ENCODE assay signal across 17 mouse cellular contexts in the genomic region with DNA sequence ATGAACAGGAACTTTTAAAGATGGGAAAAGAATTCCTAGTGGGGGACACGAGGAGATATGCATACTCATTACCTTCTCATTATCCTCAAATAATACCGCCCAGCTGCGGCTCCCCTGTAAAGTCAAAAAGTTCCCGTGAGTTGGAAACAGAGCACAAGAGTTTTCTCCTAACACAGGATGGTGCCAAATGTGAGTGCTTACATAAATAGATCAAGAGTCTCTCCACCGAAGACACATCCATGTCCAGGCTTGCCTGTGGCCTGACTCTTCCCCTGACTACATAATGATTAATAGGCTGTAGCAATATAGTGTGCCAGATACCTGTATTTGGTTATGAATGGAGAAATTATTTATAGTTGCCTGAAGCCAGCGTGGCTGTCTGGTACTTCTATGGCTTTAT.
DNase-seq lines count a peak whose midpoint lies in the region; ATAC-seq and TF ChIP-seq lines count a peak whose summit lies in the region.
"Had no signal": no experiment of that assay in that cellular context is flagged by ENCODE, and none has a peak within 500 bp of the region (broad histone marks: within the 10 kb centered on the region; RNA-seq: fewer than 3 reads in every experiment).

No protein-coding gene starts in this region.

- DNase-seq in limb, embryonic 10.5 days (ENCODE audit: low spot score) = no peak
- DNase-seq in 3T3-L1 (ENCODE audit: low read depth, low spot score) = peak; percentile 50
- DNase-seq in adipocyte (ENCODE audit: low spot score) = peak; percentile 62
- DNase-seq in kidney, adult 2 months = no peak
- DNase-seq: adrenal gland, postnatal 10 days; cerebellum, adult 11 months; cerebellum, adult 8-10 months; cerebellum, postnatal 25 days; gastrocnemius, postnatal 10 days; heart, postnatal 36 days had no signal

- WGBS in limb, embryonic 15.5 days = 47% methylated on average over 6 of the region's 6 CpGs
- WGBS in limb, embryonic 10.5 days = 86% methylated on average over 6 of the region's 6 CpGs
- 64% methylated on average over 6 of the region's 6 CpGs for WGBS in stomach, embryonic 16.5 days
- 71% methylated on average over 6 of the region's 6 CpGs for WGBS in kidney, adult 2 months

- no peaks in the 10 kb centered on the region for H3K36me3 ChIP-seq in limb, embryonic 15.5 days
- no peaks in the 10 kb centered on the region for H3K36me3 ChIP-seq in limb, embryonic 10.5 days
- no peaks in the 10 kb centered on the region for H3K36me3 ChIP-seq in stomach, embryonic 16.5 days (ENCODE audit: control insufficient read depth, insufficient read depth, low read length)
- H3K36me3 ChIP-seq in kidney, adult 2 months (ENCODE audit: control insufficient read depth, insufficient read depth, low read length) = no peaks in the 10 kb centered on the region
- H3K36me3 ChIP-seq: embryonic facial prominence, embryonic 13.5 days; forebrain, embryonic 15.5 days; heart, embryonic 13.5 days had no signal

- H3K27me3 ChIP-seq in limb, embryonic 15.5 days = no peaks in the 10 kb centered on the region
- H3K27me3 ChIP-seq in limb, embryonic 10.5 days (ENCODE audit: low read depth, poor library complexity, severe bottlenecking) = no peaks in the 10 kb centered on the region
- no peaks in the 10 kb centered on the region for H3K27me3 ChIP-seq in stomach, embryonic 16.5 days (ENCODE audit: control insufficient read depth, insufficient read depth, low read length)
- no peaks in the 10 kb centered on the region for H3K27me3 ChIP-seq in kidney, adult 2 months (replicated peaks; ENCODE audit: control insufficient read depth, insufficient read depth, low read length)
- H3K27me3 ChIP-seq: embryonic facial prominence, embryonic 13.5 days; forebrain, embryonic 15.5 days; heart, embryonic 13.5 days had no signal

- TF ChIP-seq CTCF in kidney, adult 2 months (conservative IDR thresholded peaks at IDR 0.05; ENCODE audit: insufficient read depth, insufficient read length, low read depth, low read length) = no peak

- no peaks in the 10 kb centered on the region for H3K9me3 ChIP-seq in limb, embryonic 15.5 days
- no peaks in the 10 kb centered on the region for H3K9me3 ChIP-seq in limb, embryonic 10.5 days (replicated peaks)
- H3K9me3 ChIP-seq in stomach, embryonic 16.5 days (replicated peaks; ENCODE audit: control insufficient read depth, low read length) = no peaks in the 10 kb centered on the region
- H3K9me3 ChIP-seq: embryonic facial prominence, embryonic 13.5 days; forebrain, embryonic 15.5 days had no signal

- H3K27ac ChIP-seq in limb, embryonic 15.5 days = peak overlapping the region; percentile 35; the same call in 1 of the 2 replicates
- no peak overlapping the region for H3K27ac ChIP-seq in limb, embryonic 10.5 days
- H3K27ac ChIP-seq in stomach, embryonic 16.5 days (ENCODE audit: low read length) = peak overlapping the region; percentile 56; the same call in 1 of the 2 replicates
- H3K27ac ChIP-seq in kidney, adult 2 months (ENCODE audit: insufficient read depth, low read depth, low read length) = no peak overlapping the region
- H3K27ac ChIP-seq: embryonic facial prominence, embryonic 13.5 days; forebrain, embryonic 15.5 days; heart, embryonic 13.5 days had no signal

- ATAC-seq in limb, embryonic 15.5 days (ENCODE audit: insufficient number of reproducible peaks, low FRiP score, low TSS enrichment, low read depth) = no peak
- ATAC-seq in stomach, embryonic 16.5 days (ENCODE audit: insufficient read depth, low FRiP score) = no peak
- ATAC-seq: forebrain, embryonic 15.5 days; hindbrain, embryonic 16.5 days; inflammation-experienced regulatory T-cells, adult 6 months had no signal

- no peak overlapping the region for H3K9ac ChIP-seq in limb, embryonic 15.5 days
- H3K9ac ChIP-seq in stomach, embryonic 16.5 days (ENCODE audit: low read length) = no peak overlapping the region
- H3K9ac ChIP-seq: embryonic facial prominence, embryonic 13.5 days; forebrain, embryonic 15.5 days; heart, embryonic 13.5 days had no signal

- TF ChIP-seq POLR2A in kidney, adult 2 months (IDR thresholded peaks at IDR 0.05; ENCODE audit: low read depth, low read length) = no peak

- no peak overlapping the region for H3K4me3 ChIP-seq in limb, embryonic 15.5 days
- H3K4me3 ChIP-seq in limb, embryonic 10.5 days = no peak overlapping the region
- H3K4me3 ChIP-seq in stomach, embryonic 16.5 days (replicated peaks; ENCODE audit: low read length) = no peak overlapping the region
- no peak overlapping the region for H3K4me3 ChIP-seq in kidney, adult 2 months (ENCODE audit: insufficient read depth, low read depth, low read length)
- H3K4me3 ChIP-seq: embryonic facial prominence, embryonic 13.5 days; forebrain, embryonic 15.5 days; heart, embryonic 13.5 days had no signal

- H3K4me1 ChIP-seq in limb, embryonic 15.5 days = peaks cover 5% of the 10 kb centered on the region; the same call in 1 of the 2 replicates
- H3K4me1 ChIP-seq in limb, embryonic 10.5 days = peaks cover 4% of the 10 kb centered on the region; the same call in 1 of the 2 replicates
- H3K4me1 ChIP-seq in stomach, embryonic 16.5 days (ENCODE audit: control insufficient read depth, insufficient read depth, low read length) = peaks cover 8% of the 10 kb centered on the region
- H3K4me1 ChIP-seq in kidney, adult 2 months (ENCODE audit: control insufficient read depth, insufficient read depth, low read length) = 0 out of 2 replicates have a peak, but pooled peaks cover 1% of the 10 kb centered on the region
- H3K4me1 ChIP-seq: forebrain, embryonic 15.5 days had no signal

- H3K4me2 ChIP-seq in limb, embryonic 15.5 days = no peak overlapping the region
- H3K4me2 ChIP-seq in stomach, embryonic 16.5 days (ENCODE audit: low read depth, low read length) = no peak overlapping the region
- H3K4me2 ChIP-seq: embryonic facial prominence, embryonic 13.5 days; forebrain, embryonic 15.5 days; heart, embryonic 13.5 days had no signal

Comparison
In these comparisons a context has a peak if more than half of its experiments do, and no peak if none do; other contexts are left out.
1. H3K27ac ChIP-seq: peak in limb, embryonic 15.5 days (single experiment) and stomach, embryonic 16.5 days (single experiment); none in limb, embryonic 10.5 days (single experiment) and kidney, adult 2 months (single experiment).
2. DNase-seq: peak in 3T3-L1 (single experiment) and adipocyte (single experiment); none in limb, embryonic 10.5 days (single experiment) and kidney, adult 2 months (single experiment).